10 mouse cellular contexts compared by ENCODE assay signal in the genomic region with DNA sequence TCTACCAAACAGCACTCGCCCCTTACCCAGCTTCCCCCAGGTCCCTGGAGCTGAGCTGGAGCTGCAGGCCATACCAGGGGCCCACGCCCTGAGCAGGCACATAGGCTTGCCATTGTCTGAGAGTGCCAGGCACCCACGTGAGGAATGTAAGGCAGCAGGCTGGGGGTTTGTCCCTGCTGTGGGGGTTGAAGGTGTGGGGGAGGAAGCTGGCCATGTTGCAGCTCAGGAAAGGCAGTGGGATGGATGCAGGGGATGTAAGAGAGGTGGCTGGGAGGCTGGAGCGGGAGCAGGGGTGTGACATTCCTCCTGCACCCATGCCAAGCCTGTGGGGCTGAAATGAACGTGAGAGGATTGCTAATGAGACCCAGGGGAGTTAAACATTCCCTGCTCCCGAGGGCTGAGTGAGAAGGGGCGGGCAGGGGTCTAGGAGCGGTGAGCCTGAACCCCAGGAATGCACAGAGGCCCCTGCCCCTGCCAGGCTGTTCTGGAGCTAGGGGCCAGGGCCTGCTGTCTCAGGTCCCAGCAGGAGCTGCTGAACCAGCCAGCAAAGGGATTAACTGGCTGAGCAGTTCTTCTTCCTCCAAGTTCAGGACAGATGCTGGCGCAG. TPM values are rescaled to one million over a fixed set of nuclear protein-coding genes. Genes with fewer than 3 reads are reported as not detected.
DNase-seq lines count a peak whose midpoint lies in the region; ATAC-seq and TF ChIP-seq lines count a peak whose summit lies in the region.
"Had no signal": no experiment of that assay in that cellular context is flagged by ENCODE, and none has a peak within 500 bp of the region (broad histone marks: within the 10 kb centered on the region; RNA-seq: fewer than 3 reads in every experiment).

No protein-coding gene starts in this region.

- H3K27ac ChIP-seq in embryonic facial prominence, embryonic 14.5 days (replicated peaks; ENCODE audit: low read depth, low read length) = peak overlapping the region; percentile 65
- peak overlapping the region; percentile 80; the same call in 1 of the 2 replicates for H3K27ac ChIP-seq in kidney, embryonic 14.5 days (ENCODE audit: low read depth, low read length)
- H3K27ac ChIP-seq in midbrain, postnatal 0 days (ENCODE audit: low read depth, low read length) = peak overlapping the region; percentile 62; the same call in 1 of the 2 replicates

- peaks cover 8% of the 10 kb centered on the region for H3K4me1 ChIP-seq in embryonic facial prominence, embryonic 14.5 days (ENCODE audit: control insufficient read depth, insufficient read depth, low read length)
- H3K4me1 ChIP-seq in kidney, embryonic 14.5 days (ENCODE audit: control insufficient read depth, insufficient read depth, low read length) = peaks cover 26% of the 10 kb centered on the region
- peaks cover 9% of the 10 kb centered on the region for H3K4me1 ChIP-seq in midbrain, postnatal 0 days (ENCODE audit: insufficient read depth, low read length)

- 29% methylated on average over 9 of the region's 9 CpGs for WGBS in embryonic facial prominence, embryonic 14.5 days
- 41% methylated on average over 9 of the region's 9 CpGs for WGBS in kidney, embryonic 14.5 days
- 25% methylated on average over 9 of the region's 9 CpGs for WGBS in midbrain, postnatal 0 days

- no peak for TF ChIP-seq CTCF in midbrain, postnatal 0 days (IDR thresholded peaks at IDR 0.05)

- H3K9me3 ChIP-seq in embryonic facial prominence, embryonic 14.5 days (ENCODE audit: control insufficient read depth, low read length) = no peaks in the 10 kb centered on the region
- H3K9me3 ChIP-seq in kidney, embryonic 14.5 days (ENCODE audit: control insufficient read depth, low read length) = no peaks in the 10 kb centered on the region
- no peaks in the 10 kb centered on the region for H3K9me3 ChIP-seq in midbrain, postnatal 0 days (ENCODE audit: low read length)

- peak; percentile 61 for ATAC-seq in frontal cortex, adult (ENCODE audit: low TSS enrichment)
- ATAC-seq in embryonic facial prominence, embryonic 14.5 days (ENCODE audit: low read depth) = peak; percentile 69
- ATAC-seq in kidney, embryonic 14.5 days (ENCODE audit: low FRiP score, low TSS enrichment) = peak; percentile 79
- ATAC-seq in midbrain, postnatal 0 days (ENCODE audit: low FRiP score) = peak; percentile 53

- H3K9ac ChIP-seq in embryonic facial prominence, embryonic 14.5 days (ENCODE audit: low read depth, low read length) = peak overlapping the region; percentile 42; the same call in 1 of the 2 replicates
- no peak overlapping the region for H3K9ac ChIP-seq in kidney, embryonic 14.5 days (ENCODE audit: low read depth, low read length)
- peak overlapping the region; percentile 33; the same call in 1 of the 2 replicates for H3K9ac ChIP-seq in midbrain, postnatal 0 days (replicated peaks; ENCODE audit: low read length, poor library complexity, severe bottlenecking)

- no peak overlapping the region for H3K4me3 ChIP-seq in embryonic facial prominence, embryonic 14.5 days (ENCODE audit: low read depth, low read length)
- no peak overlapping the region for H3K4me3 ChIP-seq in kidney, embryonic 14.5 days (ENCODE audit: low read length)
- H3K4me3 ChIP-seq in midbrain, postnatal 0 days (ENCODE audit: low read depth, low read length) = no peak overlapping the region

- no peaks in the 10 kb centered on the region for H3K27me3 ChIP-seq in embryonic facial prominence, embryonic 14.5 days (replicated peaks; ENCODE audit: control insufficient read depth, insufficient read depth, low read length)
- H3K27me3 ChIP-seq in kidney, embryonic 14.5 days (ENCODE audit: control insufficient read depth, insufficient read depth, low read length) = no peaks in the 10 kb centered on the region
- H3K27me3 ChIP-seq in midbrain, postnatal 0 days (ENCODE audit: insufficient read depth, low read length) = no peaks in the 10 kb centered on the region

- no peaks in the 10 kb centered on the region for H3K36me3 ChIP-seq in embryonic facial prominence, embryonic 14.5 days (ENCODE audit: control insufficient read depth, insufficient read depth, low read length)
- no peaks in the 10 kb centered on the region for H3K36me3 ChIP-seq in kidney, embryonic 14.5 days (ENCODE audit: control insufficient read depth, insufficient read depth, low read length)
- H3K36me3 ChIP-seq in midbrain, postnatal 0 days (ENCODE audit: insufficient read depth, low read length) = no peaks in the 10 kb centered on the region

- DNase-seq in frontal cortex, postnatal 14 days (ENCODE audit: low spot score in 2 of 2) = no peak
- DNase-seq in embryonic facial prominence, embryonic 14.5 days (ENCODE audit: low spot score) = peak; percentile 46
- peak; percentile 57 for DNase-seq in midbrain, postnatal 0 days (ENCODE audit: low spot score)
- no peak for DNase-seq in ovary, postnatal 14 days (ENCODE audit: low spot score)
- no peak for DNase-seq in c-Kit-positive CD71-positive TER-119-positive erythroid progenitor cells, embryonic 14.5 days (ENCODE audit: low spot score)
- no peak for DNase-seq in lung, adult 18-20 months
- DNase-seq: gastrocnemius, postnatal 10 days had no signal

- 0 out of 2 replicates have a peak overlapping the region, but pooled peaks have one; percentile 4 for H3K4me2 ChIP-seq in embryonic facial prominence, embryonic 14.5 days (ENCODE audit: low read depth, low read length)
- no peak overlapping the region for H3K4me2 ChIP-seq in kidney, embryonic 14.5 days (replicated peaks; ENCODE audit: low read depth, low read length)
- H3K4me2 ChIP-seq in midbrain, postnatal 0 days (ENCODE audit: low read depth, low read length, poor library complexity, severe bottlenecking) = no peak overlapping the region

RNA-seq across cellular contexts. Expression of gene Cldn19, which starts 1.1 kb away (rescaled TPM):
- 0.19 and 0.38 TPM in 2 replicates for polyA plus RNA-seq in embryonic facial prominence, embryonic 14.5 days (2014; fragmentation: Nextera tagmentation; extraction: Ambion mirVana)
- 5.9 and 10.4 TPM in 2 replicates for polyA plus RNA-seq in kidney, embryonic 14.5 days (2014; fragmentation: Nextera tagmentation; extraction: Ambion mirVana)
- 2.7 and 4.5 TPM in 2 replicates for total RNA-seq in midbrain, postnatal 0 days (2014; rRNA removed)
- polyA plus RNA-seq in midbrain, postnatal 0 days (2015; fragmentation: Nextera tagmentation; extraction: Ambion mirVana) = 0.75 and 0.77 TPM in 2 replicates
- total RNA-seq: liver, adult 2 months had no signal
- polyA plus RNA-seq: liver, adult 2 months had no signal

RNA-seq across cellular contexts. Expression of gene P3h1, which starts 21.4 kb away (rescaled TPM):
- 98.7 and 100 TPM in 2 replicates for polyA plus RNA-seq in embryonic facial prominence, embryonic 14.5 days (2014; fragmentation: Nextera tagmentation; extraction: Ambion mirVana)
- 28.9 and 34.4 TPM in 2 replicates for polyA plus RNA-seq in kidney, embryonic 14.5 days (2014; fragmentation: Nextera tagmentation; extraction: Ambion mirVana)
- total RNA-seq in midbrain, postnatal 0 days (2014; rRNA removed) = 14.9 and 15.0 TPM in 2 replicates
- polyA plus RNA-seq in midbrain, postnatal 0 days (2015; fragmentation: Nextera tagmentation; extraction: Ambion mirVana) = 9.8 and 10.2 TPM in 2 replicates

RNA-seq across cellular contexts. Expression of gene AU022252, which starts 21.6 kb away (rescaled TPM):
- 28.1 and 31.4 TPM in 2 replicates for polyA plus RNA-seq in embryonic facial prominence, embryonic 14.5 days (2014; fragmentation: Nextera tagmentation; extraction: Ambion mirVana)
- 33.6 and 37.6 TPM in 2 replicates for polyA plus RNA-seq in kidney, embryonic 14.5 days (2014; fragmentation: Nextera tagmentation; extraction: Ambion mirVana)
- 13.6 and 30.0 TPM in 2 replicates for total RNA-seq in midbrain, postnatal 0 days (2014; rRNA removed)
- 20.1 and 22.1 TPM in 2 replicates for polyA plus RNA-seq in midbrain, postnatal 0 days (2015; fragmentation: Nextera tagmentation; extraction: Ambion mirVana)

RNA-seq across cellular contexts. Expression of gene Tmem269, which starts 36.1 kb away (rescaled TPM):
- 0.21 and 0.26 TPM in 2 replicates for polyA plus RNA-seq in embryonic facial prominence, embryonic 14.5 days (2014; fragmentation: Nextera tagmentation; extraction: Ambion mirVana)
- 0.16 TPM in 1 of 2 replicates, not detected in the other for polyA plus RNA-seq in kidney, embryonic 14.5 days (2014; fragmentation: Nextera tagmentation; extraction: Ambion mirVana)
- total RNA-seq in midbrain, postnatal 0 days (2014; rRNA removed) = 0.11 TPM in 1 of 2 replicates, not detected in the other
- polyA plus RNA-seq in midbrain, postnatal 0 days (2015; fragmentation: Nextera tagmentation; extraction: Ambion mirVana) = 0.43 and 0.83 TPM in 2 replicates
- total RNA-seq: gastrocnemius, postnatal 10 days had no signal

RNA-seq across cellular contexts. Expression of gene Ybx1, which starts 40.3 kb away (rescaled TPM):
- 673 and 697 TPM in 2 replicates for polyA plus RNA-seq in embryonic facial prominence, embryonic 14.5 days (2014; fragmentation: Nextera tagmentation; extraction: Ambion mirVana)
- polyA plus RNA-seq in kidney, embryonic 14.5 days (2014; fragmentation: Nextera tagmentation; extraction: Ambion mirVana) = 969 and 1,061 TPM in 2 replicates
- total RNA-seq in midbrain, postnatal 0 days (2014; rRNA removed) = 678 and 724 TPM in 2 replicates
- 971 and 1,006 TPM in 2 replicates for polyA plus RNA-seq in midbrain, postnatal 0 days (2015; fragmentation: Nextera tagmentation; extraction: Ambion mirVana)

Comparison
In these comparisons a context has a peak if more than half of its experiments do, and no peak if none do; other contexts are left out.
1. DNase-seq: peak in embryonic facial prominence, embryonic 14.5 days (single experiment) and midbrain, postnatal 0 days (single experiment); none in frontal cortex, postnatal 14 days (0 of 2), ovary, postnatal 14 days (single experiment), c-Kit-positive CD71-positive TER-119-positive erythroid progenitor cells, embryonic 14.5 days (single experiment) and lung, adult 18-20 months (0 of 2).
2. Peak in every context shown above with its lines, with median percentiles within 50 percentile points of each other: ATAC-seq and H3K27ac ChIP-seq.